Mouse (Mus musculus) embryonic facial prominence, embryonic 10.5 days (tissue): Measurements from ENCODE around the gene Ppp4r3b. TPM values are rescaled to one million over a fixed set of nuclear protein-coding genes. Genes with fewer than 3 reads are reported as not detected.

ENCODE experiments used
- DNase-seq: peaks from one replicate; pipeline ENCODE4 v3.0.0-alpha.2; 2017; ENCODE audit warnings: low spot score
- H3K27ac ChIP-seq: fragments of 300-500 bp; sonication (generic); replicated peaks from 2 replicates; pipeline ENCODE4 v1.5.1; 2016; ENCODE audit warnings: mild to moderate bottlenecking
- H3K27me3 ChIP-seq: fragments of 300-500 bp; sonication (generic); replicated peaks from 2 replicates; pipeline ENCODE4 v1.6.1; 2016; ENCODE audit warnings: low read depth, mild to moderate bottlenecking; ENCODE audit not compliant: poor library complexity, severe bottlenecking
- H3K36me3 ChIP-seq: fragments of 300-500 bp; sonication (generic); replicated peaks from 2 replicates; pipeline ENCODE4 v1.6.1; 2016; ENCODE audit warnings: mild to moderate bottlenecking, moderate library complexity
- H3K4me1 ChIP-seq: fragments of 300-500 bp; sonication (generic); 2 replicates; pipeline ENCODE4 v1.6.1; 2016
- H3K4me3 ChIP-seq: fragments of 300-500 bp; sonication (generic); 2 replicates; pipeline ENCODE4 v1.5.1; 2016; ENCODE audit warnings: mild to moderate bottlenecking, moderate library complexity
- H3K9me3 ChIP-seq: fragments of 300-500 bp; sonication (generic); 2 replicates; pipeline ENCODE4 v1.6.1; 2016; ENCODE audit warnings: mild to moderate bottlenecking
- WGBS: fragments of 180-500 bp; shearing (Covaris S2); methylation state at CpG from one replicate; pipeline ENCODE4 v1.1.7; 2016; 5-methylcytosine and 5-hydroxymethylcytosine counted together
- polyA plus RNA-seq: library from polyadenylated mRNA; unstranded; fragments of >200 nt; fragmentation: Nextera tagmentation; extraction: Ambion mirVana; gene quantifications from 2 replicates; pipeline ENCODE4 v1.2.1, GENCODE M21; 2016

The Ppp4r3b gene
- polyA plus RNA-seq, 1 experiment from 2014 or later = 104 TPM

DNA sequence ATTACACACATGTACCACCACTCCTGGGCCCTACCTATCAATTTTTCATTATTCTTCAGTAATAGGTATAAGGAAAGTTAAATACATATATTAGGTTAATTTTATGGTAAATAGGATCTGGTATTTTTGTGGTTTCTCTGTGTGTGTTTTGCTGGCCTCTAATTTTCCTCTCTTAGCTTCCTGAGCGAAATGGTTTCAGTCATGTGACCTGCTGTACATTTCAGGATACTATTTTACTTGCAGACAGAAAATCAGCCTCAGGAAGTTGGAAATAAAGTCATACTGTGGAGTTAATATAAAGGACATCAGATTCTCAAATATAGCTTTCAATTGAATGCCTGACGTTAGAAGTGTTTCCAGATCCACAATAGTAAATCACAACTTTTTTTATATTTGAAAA, 16.3 kb downstream of the Ppp4r3b start:
- Histone ChIP-seq H3K27ac (no peak overlapping the region), H3K9me3 (no peaks in the 10 kb centered on the region), H3K4me3 (no peak overlapping the region), H3K36me3 (peaks cover 81% of the 10 kb centered on the region), H3K27me3 (no peaks in the 10 kb centered on the region), H3K4me1 (no peaks in the 10 kb centered on the region)
- DNase-seq = no peak
- 89% methylated on average over 2 of the region's 2 CpGs for WGBS

DNA sequence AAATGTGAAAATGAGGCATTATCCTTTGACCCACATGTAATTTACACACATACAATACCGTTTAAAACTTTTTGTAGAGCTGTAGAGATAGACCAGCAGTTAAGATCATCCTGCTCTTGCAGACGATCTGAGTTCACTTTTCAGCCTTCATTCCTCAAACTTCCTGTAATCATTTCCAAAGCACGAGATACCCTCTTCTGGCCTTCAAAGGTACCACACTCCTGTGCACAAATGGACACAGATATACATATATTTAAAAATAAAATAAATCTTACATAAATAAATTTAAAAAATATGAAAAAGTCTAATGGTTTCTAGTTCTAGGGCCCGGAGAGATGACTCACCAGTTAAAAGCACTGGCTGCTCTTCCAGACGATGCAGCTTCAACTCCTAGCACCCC, 31.0 kb downstream of the Ppp4r3b start:
- Histone ChIP-seq H3K27ac (no peak overlapping the region), H3K4me1 (no peaks in the 10 kb centered on the region), H3K36me3 (peaks cover 79% of the 10 kb centered on the region), H3K9me3 (no peaks in the 10 kb centered on the region), H3K27me3 (no peaks in the 10 kb centered on the region), H3K4me3 (no peak overlapping the region)
- WGBS = 87% methylated on average over 5 of the region's 5 CpGs
- no peak for DNase-seq

DNA sequence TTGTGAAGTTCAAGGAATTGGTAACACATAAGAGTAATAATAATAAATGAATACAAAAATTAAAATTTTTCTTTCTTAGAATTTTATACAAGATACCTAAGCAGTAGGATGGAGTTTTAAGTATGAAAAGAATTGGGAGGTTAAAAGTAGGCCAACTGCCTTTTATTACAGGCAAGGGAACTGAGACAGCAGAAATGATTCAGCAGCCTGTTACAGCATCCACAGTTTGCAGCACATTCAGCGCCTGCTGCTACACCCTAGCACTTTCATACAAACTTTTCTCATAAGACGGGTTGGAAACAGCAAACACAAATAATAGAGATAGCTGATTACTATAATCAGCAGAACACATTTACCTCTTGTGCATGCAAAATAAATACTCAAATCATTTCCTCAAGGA, 37.1 kb downstream of the Ppp4r3b start:
- Histone ChIP-seq H3K27me3 (no peaks in the 10 kb centered on the region), H3K4me3 (no peak overlapping the region), H3K36me3 (peaks cover 84% of the 10 kb centered on the region), H3K4me1 (no peaks in the 10 kb centered on the region), H3K9me3 (no peaks in the 10 kb centered on the region), H3K27ac (no peak overlapping the region)
- DNase-seq = no peak
- WGBS = 93% methylated on average over 2 of the region's 2 CpGs

DNA sequence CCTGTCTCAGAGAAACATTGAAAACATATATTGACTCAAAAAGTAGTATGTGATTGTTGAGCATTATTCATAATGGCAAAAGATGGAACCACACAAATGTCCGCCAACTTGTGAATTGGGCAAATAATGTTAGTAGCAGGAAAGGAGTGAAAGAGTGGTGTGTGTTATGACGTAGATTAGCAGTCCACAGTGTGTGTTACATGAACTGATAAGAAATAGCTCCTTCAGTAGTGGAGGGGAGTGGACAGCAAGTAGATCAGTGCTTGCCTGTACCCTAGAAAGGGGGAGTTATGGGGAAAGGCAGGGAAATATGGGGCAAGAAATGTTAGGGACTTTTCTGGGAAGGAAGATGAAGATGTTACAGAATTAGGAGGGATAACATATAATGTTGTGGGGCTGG, 43.5 kb downstream of the Ppp4r3b start:
- no peaks in the 10 kb centered on the region for H3K9me3 ChIP-seq
- DNase-seq = no peak
- WGBS = 92% methylated on average over 2 of the region's 2 CpGs
- H3K36me3 ChIP-seq = peaks cover 97% of the 10 kb centered on the region
- no peaks in the 10 kb centered on the region for H3K27me3 ChIP-seq
- H3K4me3 ChIP-seq = no peak overlapping the region
- H3K27ac ChIP-seq = no peak overlapping the region
- no peaks in the 10 kb centered on the region for H3K4me1 ChIP-seq

DNA sequence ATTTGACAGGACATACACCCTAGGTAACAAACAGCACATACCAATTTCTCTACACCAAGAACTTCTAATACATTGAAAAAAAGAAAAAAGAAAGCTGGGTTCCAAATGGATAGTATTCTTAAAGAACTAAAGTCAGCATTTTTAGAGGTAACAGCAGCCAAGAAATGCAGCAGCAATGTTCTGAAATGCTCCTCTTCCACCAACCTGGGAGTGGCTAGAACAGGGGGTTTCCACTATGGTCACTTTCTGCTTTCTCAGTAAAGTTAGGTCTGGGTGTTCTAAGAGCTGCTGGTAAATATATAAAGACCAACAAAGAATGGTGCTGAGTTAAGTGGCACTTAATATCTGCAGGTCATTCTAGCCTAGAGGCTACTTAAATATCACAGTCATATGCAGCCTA, 46.4 kb downstream of the Ppp4r3b start:
- no peak overlapping the region for H3K27ac ChIP-seq
- no peaks in the 10 kb centered on the region for H3K4me1 ChIP-seq
- no peak overlapping the region for H3K4me3 ChIP-seq
- DNase-seq = no peak
- peaks cover 97% of the 10 kb centered on the region for H3K36me3 ChIP-seq
- no peaks in the 10 kb centered on the region for H3K27me3 ChIP-seq
- no peaks in the 10 kb centered on the region for H3K9me3 ChIP-seq

DNA sequence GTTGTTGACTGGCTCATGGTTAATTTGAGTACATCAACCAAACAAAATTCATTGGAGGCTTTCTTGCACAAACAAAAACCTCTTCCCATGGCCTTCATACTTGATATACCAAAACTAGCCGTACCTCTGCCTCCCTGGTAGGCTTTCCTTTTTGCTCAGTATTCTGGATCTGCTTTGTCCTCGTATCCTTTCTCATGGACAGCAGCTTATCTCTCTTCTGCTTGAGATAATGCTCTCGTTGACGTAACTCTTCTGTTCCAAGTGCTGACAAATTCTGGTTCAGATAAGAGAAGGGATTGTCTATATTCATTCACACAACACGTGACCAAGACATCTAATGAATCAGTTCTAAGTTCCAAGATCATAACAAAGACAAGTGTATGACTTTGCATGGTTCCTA, 49.6 kb downstream of the Ppp4r3b start:
- 95% methylated on average over 5 of the region's 5 CpGs for WGBS
- Histone ChIP-seq H3K4me1 (no peaks in the 10 kb centered on the region), H3K36me3 (peaks cover 96% of the 10 kb centered on the region), H3K27me3 (no peaks in the 10 kb centered on the region), H3K9me3 (no peaks in the 10 kb centered on the region), H3K27ac (no peak overlapping the region), H3K4me3 (no peak overlapping the region)
- no peak for DNase-seq

DNA sequence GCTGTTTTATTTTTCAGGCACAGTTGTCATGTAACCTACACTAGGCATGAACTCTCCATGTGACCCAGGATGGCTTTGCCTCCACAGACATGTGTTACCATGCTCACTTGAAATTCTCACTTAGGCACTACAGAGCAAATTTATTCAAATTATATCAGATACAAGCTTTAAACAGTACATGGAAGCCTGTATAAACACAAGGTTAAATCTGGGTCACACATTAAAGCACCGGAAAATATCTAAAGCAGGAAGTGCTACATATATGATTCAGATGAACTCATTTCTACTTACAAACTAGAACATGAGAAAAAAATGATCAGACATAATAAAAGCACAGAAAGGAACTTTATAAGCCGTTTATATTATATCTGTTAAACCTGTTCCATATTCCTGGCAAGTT, 52.1 kb downstream of the Ppp4r3b start:
- 97% methylated on average over 2 of the region's 2 CpGs for whole genome bisulfite sequencing
- no peak for DNase-seq
- H3K27me3 ChIP-seq = no peaks in the 10 kb centered on the region
- H3K4me1 ChIP-seq = no peaks in the 10 kb centered on the region
- no peak overlapping the region for H3K27ac ChIP-seq
- H3K36me3 ChIP-seq = peaks cover 95% of the 10 kb centered on the region
- H3K9me3 ChIP-seq = no peaks in the 10 kb centered on the region
- no peak overlapping the region for H3K4me3 ChIP-seq

DNA sequence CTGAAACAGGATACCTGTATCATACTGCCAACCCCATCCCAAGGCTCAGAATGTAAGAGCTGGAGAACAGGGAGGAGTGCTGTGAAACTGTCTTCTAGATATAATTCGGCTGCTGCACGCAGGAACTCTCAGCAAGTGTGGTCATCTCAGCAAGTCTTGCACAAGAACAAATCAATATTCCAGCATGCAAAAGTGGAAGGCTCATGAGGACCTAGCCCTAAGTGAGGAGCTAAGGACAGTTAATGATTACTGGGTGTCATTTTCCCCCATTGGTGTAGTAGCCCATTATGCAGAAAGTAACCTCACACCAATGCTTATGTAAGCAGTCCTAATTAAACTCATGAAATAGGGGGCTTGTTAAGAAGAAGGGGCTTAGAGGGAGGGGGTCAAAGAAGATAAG, 56.3 kb downstream of the Ppp4r3b start:
- Histone ChIP-seq H3K27me3 (no peaks in the 10 kb centered on the region), H3K36me3 (peaks cover 89% of the 10 kb centered on the region), H3K9me3 (no peaks in the 10 kb centered on the region), H3K4me3 (no peak overlapping the region), H3K27ac (no peak overlapping the region), H3K4me1 (no peaks in the 10 kb centered on the region)
- no peak for DNase-seq
- WGBS = 92% methylated on average over 2 of the region's 2 CpGs

DNA sequence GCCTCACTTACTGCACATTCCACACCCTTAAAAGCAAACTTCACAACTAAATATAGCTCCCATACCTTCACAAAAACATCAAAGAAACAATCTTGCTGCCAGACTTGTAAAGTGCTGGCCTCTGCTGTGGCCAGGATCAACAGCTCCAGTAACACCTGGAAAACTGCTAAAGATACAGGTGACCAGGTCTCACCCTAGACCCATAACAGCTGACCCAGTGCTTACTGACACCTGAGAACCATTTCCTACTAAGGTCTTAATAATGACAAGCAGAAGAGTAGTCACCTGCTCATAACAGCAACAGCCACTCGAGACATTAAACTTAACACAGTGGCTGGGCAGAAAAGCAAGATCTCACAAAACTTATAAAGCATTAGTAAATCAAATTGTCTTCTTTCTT, 60.9 kb downstream of the Ppp4r3b start:
- DNase-seq = no peak
- H3K27ac ChIP-seq = no peak overlapping the region
- H3K9me3 ChIP-seq = no peaks in the 10 kb centered on the region
- 91% methylated on average over 1 of the region's 1 CpGs for WGBS
- no peaks in the 10 kb centered on the region for H3K4me1 ChIP-seq
- peaks cover 50% of the 10 kb centered on the region for H3K36me3 ChIP-seq
- no peaks in the 10 kb centered on the region for H3K27me3 ChIP-seq
- H3K4me3 ChIP-seq = no peak overlapping the region

DNA sequence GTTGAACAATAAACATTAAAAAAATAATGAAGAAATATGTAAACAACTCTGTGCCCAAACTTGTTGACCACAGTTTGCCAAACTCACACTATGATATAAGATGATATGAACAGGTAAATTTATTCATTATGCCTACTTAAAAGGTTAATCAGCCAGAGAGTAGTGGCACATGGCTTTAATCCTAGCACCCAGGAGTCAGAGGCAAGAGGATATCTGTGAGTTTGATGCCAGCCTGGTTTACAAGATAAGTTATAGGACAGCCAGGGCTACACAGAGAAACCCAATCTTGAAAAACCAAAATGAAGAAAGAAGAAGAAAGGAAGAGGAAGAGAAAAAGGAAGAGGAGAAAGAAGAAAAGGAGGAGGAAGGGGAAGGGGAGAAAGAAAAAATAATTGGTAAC, 64.7 kb downstream of the Ppp4r3b start:
- Histone ChIP-seq H3K27me3 (no peaks in the 10 kb centered on the region), H3K36me3 (peaks cover 28% of the 10 kb centered on the region), H3K27ac (no peak overlapping the region), H3K4me1 (no peaks in the 10 kb centered on the region), H3K4me3 (no peak overlapping the region), H3K9me3 (no peaks in the 10 kb centered on the region)
- DNase-seq = no peak

DNA sequence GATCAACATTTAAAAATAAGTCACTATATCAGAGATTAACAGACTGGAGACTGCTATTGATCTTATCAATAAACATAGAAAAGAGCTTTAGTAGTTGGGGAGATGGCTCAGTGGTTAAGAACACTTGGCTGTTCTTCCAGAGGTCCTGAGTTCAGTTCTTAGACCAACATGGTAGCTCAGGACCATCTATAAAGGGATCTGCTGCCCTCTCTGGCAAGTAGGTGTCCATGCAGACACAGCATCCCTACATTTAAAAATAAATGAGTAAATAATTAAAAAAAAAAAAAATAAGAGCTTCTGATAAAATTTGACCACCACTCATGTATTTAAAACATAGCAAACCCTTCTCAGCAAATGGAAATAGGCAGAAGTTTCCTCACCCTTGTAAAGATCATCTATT, 65.4 kb downstream of the Ppp4r3b start:
- Histone ChIP-seq H3K27me3 (no peaks in the 10 kb centered on the region), H3K4me3 (no peak overlapping the region), H3K27ac (no peak overlapping the region), H3K36me3 (peaks cover 28% of the 10 kb centered on the region), H3K4me1 (no peaks in the 10 kb centered on the region), H3K9me3 (no peaks in the 10 kb centered on the region)
- no peak for DNase-seq

DNA sequence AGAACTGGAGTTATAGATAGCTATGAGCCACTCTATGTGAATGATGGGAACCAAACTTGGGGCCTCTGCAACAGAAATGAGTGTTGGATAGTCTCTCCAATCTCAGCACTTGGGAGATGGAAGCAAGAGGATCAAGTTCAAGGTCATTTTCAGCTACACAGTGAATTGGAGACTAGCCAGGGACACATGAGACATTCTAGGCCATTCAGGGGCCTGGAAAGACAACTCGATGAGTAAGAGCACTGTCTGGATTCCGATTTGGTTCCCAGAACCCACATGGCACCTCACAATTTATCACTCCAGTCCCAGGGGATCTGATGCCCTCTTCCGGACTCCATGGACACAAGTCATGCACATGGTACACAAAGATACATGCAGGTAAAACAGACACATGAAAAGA, 65.9 kb downstream of the Ppp4r3b start:
- 91% methylated on average over 3 of the region's 3 CpGs for whole genome bisulfite sequencing
- Histone ChIP-seq H3K27ac (no peak overlapping the region), H3K27me3 (no peaks in the 10 kb centered on the region), H3K9me3 (no peaks in the 10 kb centered on the region), H3K4me3 (no peak overlapping the region), H3K36me3 (peaks cover 27% of the 10 kb centered on the region), H3K4me1 (no peaks in the 10 kb centered on the region)
- DNase-seq = no peak

DNA sequence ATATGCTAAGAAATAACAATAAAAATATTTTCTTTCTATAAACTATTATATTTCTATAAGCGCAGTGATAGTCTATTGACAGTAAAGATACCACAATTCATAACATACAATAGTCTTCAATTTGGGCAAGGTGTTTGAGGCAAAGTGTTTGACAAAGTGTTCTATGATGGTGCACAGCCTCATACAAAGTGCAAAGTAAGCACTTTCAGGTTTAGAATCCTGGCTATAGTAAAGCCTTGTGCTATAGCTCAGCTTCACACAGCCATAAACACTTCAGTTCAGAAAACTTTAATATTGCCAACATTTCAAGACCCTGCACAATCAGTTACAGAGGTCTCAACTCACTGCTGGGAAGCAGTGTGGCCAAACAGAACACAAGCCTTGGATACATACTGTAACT, 66.7 kb downstream of the Ppp4r3b start:
- Histone ChIP-seq H3K4me1 (no peaks in the 10 kb centered on the region), H3K27me3 (no peaks in the 10 kb centered on the region), H3K4me3 (no peak overlapping the region), H3K9me3 (no peaks in the 10 kb centered on the region), H3K36me3 (peaks cover 28% of the 10 kb centered on the region), H3K27ac (no peak overlapping the region)
- 98% methylated on average over 1 of the region's 1 CpGs for WGBS
- DNase-seq = no peak

DNA sequence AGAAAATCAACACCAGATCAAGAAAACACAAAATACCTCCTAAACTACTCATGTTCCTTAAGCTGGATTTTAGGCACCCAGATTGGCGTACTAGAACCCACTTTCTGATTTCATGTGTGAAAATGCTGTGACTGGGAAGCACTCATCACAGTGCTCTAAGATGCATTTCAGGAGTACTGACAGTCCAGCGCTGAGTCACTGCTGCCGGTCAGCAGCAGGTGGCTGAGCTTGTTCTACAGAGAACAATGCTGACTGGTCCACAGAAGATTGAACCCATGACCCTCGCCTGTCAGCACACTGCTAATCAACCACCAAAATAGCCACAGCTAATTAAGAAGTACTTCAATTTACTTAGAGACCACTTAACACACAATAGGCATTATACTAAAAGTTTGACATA, 69.3 kb downstream of the Ppp4r3b start:
- peaks cover 31% of the 10 kb centered on the region for H3K36me3 ChIP-seq
- WGBS = 68% methylated on average over 4 of the region's 4 CpGs
- H3K27me3 ChIP-seq = no peaks in the 10 kb centered on the region
- H3K9me3 ChIP-seq = no peaks in the 10 kb centered on the region
- H3K27ac ChIP-seq = no peak overlapping the region
- no peak overlapping the region for H3K4me3 ChIP-seq
- DNase-seq = no peak
- H3K4me1 ChIP-seq = peaks cover 15% of the 10 kb centered on the region
